Mouse (Mus musculus) bone marrow, adult 2 months (tissue): ENCODE results near the gene Kyat1.

Experiments used
- CTCF ChIP-seq: fragments of 200-500 bp; IDR thresholded peaks from 2 replicates; pipeline ENCODE4 v1.5.1; 2011; ENCODE audit warnings: low read length, control low read depth; ENCODE audit not compliant: control insufficient read depth, insufficient read depth
- POLR2A ChIP-seq: fragments of 200-500 bp; IDR thresholded peaks from 2 replicates; pipeline ENCODE4 v1.6.1; 2011; ENCODE audit warnings: low read depth, mild to moderate bottlenecking, control low read depth, low read length, borderline replicate concordance; ENCODE audit not compliant: control insufficient read depth

DNA sequence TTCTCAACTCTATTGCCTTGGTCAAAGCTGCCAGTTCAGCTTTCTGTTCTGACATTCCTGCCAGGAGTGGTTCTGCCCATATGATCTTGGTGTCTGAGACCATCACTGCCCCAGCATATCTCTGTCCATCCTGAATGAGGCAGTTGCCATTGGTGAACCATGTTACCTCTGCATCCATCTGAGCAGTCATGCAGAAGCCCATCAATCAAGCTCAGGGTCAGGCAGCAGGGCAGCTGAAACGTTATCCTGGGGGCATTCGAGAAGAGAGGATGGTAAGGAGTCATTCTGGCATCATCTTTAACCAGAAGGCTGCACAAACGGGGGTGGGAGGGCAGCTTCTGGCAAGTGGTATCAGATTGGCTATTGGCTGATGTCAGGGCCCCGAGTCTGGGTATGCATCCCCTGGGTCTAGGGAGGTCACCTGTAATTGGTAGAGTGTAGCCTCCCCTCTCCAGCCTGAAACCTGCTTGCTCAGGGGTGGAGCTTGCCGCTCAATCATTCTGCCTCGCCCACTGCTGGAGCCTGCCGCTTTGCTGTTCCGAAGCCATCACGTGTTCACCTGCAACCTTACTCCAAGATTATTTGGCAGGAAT, 41.2 kb downstream of the Kyat1 start:
- TF ChIP-seq CTCF = no peak
- TF ChIP-seq POLR2A = no peak
